Mouse (Mus musculus) kidney, adult 2 months (tissue): ENCODE results near the gene Ncmap. TPM values are rescaled to one million over a fixed set of nuclear protein-coding genes. Genes with fewer than 3 reads are reported as not detected.
A peak's percentile ranks its signal among the peaks of the same experiment; 100 is the strongest.

Source experiments
- DNase-seq: peaks from one replicate; pipeline ENCODE4 v3.0.0; 2021
- H3K27ac ChIP-seq: fragments of 200-500 bp; 2 replicates; pipeline ENCODE4 v1.5.1; 2012; ENCODE audit warnings: low read depth, low read length, control low read depth, inconsistent platforms; ENCODE audit not compliant: insufficient read depth
- H3K27me3 ChIP-seq: fragments of 200-500 bp; replicated peaks from 2 replicates; pipeline ENCODE4 v1.6.1; 2012; ENCODE audit warnings: mild to moderate bottlenecking, moderate library complexity, low read length, inconsistent platforms; ENCODE audit not compliant: control insufficient read depth, insufficient read depth
- H3K36me3 ChIP-seq: fragments of 200-500 bp; 2 replicates; pipeline ENCODE4 v1.6.1; 2012; ENCODE audit warnings: mild to moderate bottlenecking, moderate library complexity, low read length, inconsistent platforms; ENCODE audit not compliant: control insufficient read depth, insufficient read depth
- H3K4me1 ChIP-seq: fragments of 200-500 bp; 2 replicates; pipeline ENCODE4 v1.6.1; 2011; ENCODE audit warnings: low read length; ENCODE audit not compliant: control insufficient read depth, insufficient read depth
- H3K4me3 ChIP-seq: fragments of 200-500 bp; 2 replicates; pipeline ENCODE4 v1.5.1; 2011; ENCODE audit warnings: mild to moderate bottlenecking, low read depth, low read length, control low read depth; ENCODE audit not compliant: insufficient read depth
- CTCF ChIP-seq: fragments of 200-500 bp; conservative IDR thresholded peaks from 2 replicates; pipeline ENCODE4 v1.5.1; 2011; ENCODE audit warnings: low read depth, mild to moderate bottlenecking, control low read depth, low read length, moderate library complexity, mixed read lengths; ENCODE audit not compliant: insufficient read depth, insufficient read length
- POLR2A ChIP-seq: fragments of 200-500 bp; IDR thresholded peaks from one replicate; pipeline ENCODE4 v1.6.1; 2011; ENCODE audit warnings: low read depth, low read length, control low read depth
- WGBS: fragments of 180-500 bp; shearing (Covaris S2); methylation state at CpG from one replicate; pipeline ENCODE4 v1.1.7; 2018; 5-methylcytosine and 5-hydroxymethylcytosine counted together
- polyA plus RNA-seq: library from polyadenylated mRNA; depleted of rRNA; stranded (reverse); fragments of >200 nt; gene quantifications from 2 replicates; pipeline ENCODE4 v1.2.3, GENCODE M21; 2012

Gene Ncmap
- polyA plus RNA-seq, 1 experiment = 0.88 TPM

DNA sequence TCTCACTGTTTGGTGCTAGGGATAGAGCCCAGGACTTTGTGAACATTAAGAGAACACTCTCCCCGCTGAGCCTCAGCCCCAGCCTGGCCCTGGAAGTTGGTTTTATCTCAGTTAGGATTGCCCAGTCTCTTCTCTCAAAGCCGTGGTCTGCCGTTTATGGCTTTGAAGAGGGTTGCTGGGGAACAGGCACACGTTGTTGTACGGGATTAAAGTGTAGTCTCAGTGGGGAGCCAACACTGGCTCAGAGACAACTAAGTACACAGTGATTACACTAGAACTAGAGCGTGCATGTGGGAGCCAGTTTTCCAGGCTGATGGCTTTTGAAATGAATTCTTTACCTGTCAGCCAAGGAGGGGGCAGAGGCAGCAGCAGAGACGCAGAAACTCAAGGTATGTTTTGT is 3.9 kb upstream of the Ncmap start:
- Histone ChIP-seq H3K36me3 (no peaks in the 10 kb centered on the region), H3K4me3 (no peak overlapping the region), H3K27ac (no peak overlapping the region), H3K27me3 (no peaks in the 10 kb centered on the region; the same call in 1 of the 2 replicates), H3K4me1 (no peaks in the 10 kb centered on the region)
- WGBS = 45% methylated on average over 7 of the region's 7 CpGs
- no peak for DNase-seq
- no peak for TF ChIP-seq POLR2A
- TF ChIP-seq CTCF = no peak

DNA sequence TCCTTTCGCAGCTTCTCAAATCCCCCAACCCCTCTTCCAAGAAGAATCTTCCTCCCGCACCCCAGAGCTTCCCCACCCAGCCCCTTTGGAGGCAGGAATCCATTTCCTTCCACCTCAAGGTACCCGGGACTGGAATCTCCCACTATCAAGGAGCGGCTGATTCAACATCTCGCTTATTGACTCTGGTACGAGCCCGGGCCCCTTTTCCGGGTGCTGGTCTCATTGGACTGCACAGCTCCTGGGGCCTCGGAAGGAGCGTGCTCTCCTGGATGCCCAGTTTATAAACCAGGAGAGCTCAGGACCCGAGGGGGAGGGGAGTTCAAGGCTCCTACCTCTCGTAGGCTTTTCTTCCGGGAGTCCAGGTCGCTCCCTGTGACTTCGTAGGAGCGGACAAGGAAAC is 476 bp downstream of the Ncmap start:
- no peak for TF ChIP-seq CTCF
- no peak for TF ChIP-seq POLR2A
- Histone ChIP-seq H3K4me3 (peak overlapping the region; percentile 25), H3K27me3 (no peaks in the 10 kb centered on the region; the same call in 1 of the 2 replicates), H3K36me3 (no peaks in the 10 kb centered on the region), H3K27ac (no peak overlapping the region), H3K4me1 (no peaks in the 10 kb centered on the region)
- WGBS = 17% methylated on average over 16 of the region's 16 CpGs
- no peak for DNase-seq

DNA sequence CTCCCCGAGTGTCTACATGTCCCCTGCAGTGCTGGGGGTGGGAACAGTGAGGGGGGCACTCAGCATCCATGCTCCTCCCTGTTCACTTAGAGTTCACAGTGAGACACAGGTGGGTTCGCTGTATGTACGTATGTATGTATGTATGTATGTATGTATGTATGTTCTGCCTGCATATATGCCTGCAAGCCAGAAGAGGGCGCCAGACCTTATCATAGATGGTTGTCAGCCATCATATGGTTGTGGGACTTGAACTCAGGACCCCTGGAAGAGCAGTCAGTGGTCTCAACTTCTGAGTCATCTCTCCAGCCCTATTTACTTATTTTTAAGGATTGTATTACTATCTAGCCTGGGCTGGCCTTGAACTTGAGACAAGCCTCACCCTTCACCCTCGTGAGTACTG is 1.7 kb downstream of the Ncmap start:
- Histone ChIP-seq H3K4me3 (no peak overlapping the region), H3K27ac (no peak overlapping the region), H3K36me3 (no peaks in the 10 kb centered on the region), H3K4me1 (no peaks in the 10 kb centered on the region), H3K27me3 (no peaks in the 10 kb centered on the region; the same call in 1 of the 2 replicates)
- DNase-seq = no peak
- TF ChIP-seq CTCF (0 out of 2 replicates have a peak, but pooled peaks have one; percentile 9), POLR2A (no peak)
- WGBS = 95% methylated on average over 5 of the region's 5 CpGs

DNA sequence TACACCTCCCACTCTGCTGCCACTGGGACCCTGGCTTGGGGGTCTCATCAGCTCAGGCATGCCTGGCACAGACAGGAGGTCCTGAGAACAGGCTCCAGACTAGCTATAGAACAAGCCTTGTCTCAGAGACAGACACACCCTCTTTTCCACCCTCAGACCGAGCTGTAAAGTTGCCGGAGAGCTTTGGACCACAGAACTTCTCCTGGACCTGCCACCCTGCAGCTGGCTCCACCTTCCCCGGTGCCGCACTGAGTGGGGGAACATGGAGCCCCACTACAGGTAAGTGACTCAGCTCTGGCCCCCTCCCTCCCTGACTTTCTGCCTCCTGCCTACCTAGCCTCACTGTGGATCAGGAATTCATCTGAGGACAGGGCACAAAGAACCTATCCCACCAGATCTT is 2.7 kb downstream of the Ncmap start:
- 100% methylated on average over 4 of the region's 4 CpGs for WGBS
- H3K27me3 ChIP-seq = no peaks in the 10 kb centered on the region; the same call in 1 of the 2 replicates
- no peak for DNase-seq
- no peaks in the 10 kb centered on the region for H3K36me3 ChIP-seq
- H3K4me3 ChIP-seq = no peak overlapping the region
- no peak overlapping the region for H3K27ac ChIP-seq
- no peaks in the 10 kb centered on the region for H3K4me1 ChIP-seq
- TF ChIP-seq CTCF (no peak), POLR2A (no peak)

DNA sequence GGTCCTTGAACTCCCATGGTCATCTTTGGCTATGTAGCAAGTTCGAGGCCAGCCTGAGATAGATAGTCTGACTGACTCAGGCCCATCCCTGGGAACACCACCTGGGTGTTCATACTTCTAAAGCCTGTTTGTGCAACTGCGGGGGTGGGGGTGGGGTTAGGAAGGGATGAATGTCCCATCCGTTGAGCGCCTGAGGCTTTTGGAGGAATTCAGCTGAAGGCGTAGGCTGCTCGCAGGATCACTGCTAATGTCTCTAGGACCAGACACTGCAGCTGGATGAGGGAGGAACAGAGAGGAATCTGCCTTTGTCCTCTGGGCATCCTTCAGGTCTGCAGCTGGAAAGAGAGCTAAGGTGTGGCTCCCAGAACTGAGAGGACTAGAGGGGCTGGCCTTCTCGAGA is 3.4 kb downstream of the Ncmap start:
- TF ChIP-seq CTCF (no peak), POLR2A (no peak)
- H3K27me3 ChIP-seq = no peaks in the 10 kb centered on the region; the same call in 1 of the 2 replicates
- H3K27ac ChIP-seq = no peak overlapping the region
- H3K4me1 ChIP-seq = no peaks in the 10 kb centered on the region
- no peaks in the 10 kb centered on the region for H3K36me3 ChIP-seq
- WGBS = 90% methylated on average over 7 of the region's 7 CpGs
- H3K4me3 ChIP-seq = no peak overlapping the region
- DNase-seq = no peak

DNA sequence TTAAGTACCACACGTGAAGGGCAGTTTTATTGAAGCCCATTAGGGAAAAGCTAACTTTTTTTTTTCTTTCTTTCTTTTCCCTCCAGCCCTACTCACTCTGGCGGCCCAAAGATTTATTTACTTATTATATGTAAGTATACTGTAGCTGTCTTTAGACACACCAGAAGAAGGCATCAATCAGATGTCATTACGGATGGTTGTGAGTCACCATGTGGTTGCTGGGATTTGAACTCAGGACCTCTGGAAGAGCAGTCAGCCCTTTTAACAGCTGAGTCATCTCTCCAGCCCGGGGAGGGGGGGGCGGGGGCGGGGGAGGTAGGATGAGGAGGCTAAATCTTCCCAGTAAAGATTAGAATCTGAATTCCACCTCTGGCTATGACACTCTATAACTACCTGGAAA is 4.6 kb downstream of the Ncmap start:
- Histone ChIP-seq H3K36me3 (no peaks in the 10 kb centered on the region), H3K27ac (no peak overlapping the region), H3K4me3 (no peak overlapping the region), H3K27me3 (no peaks in the 10 kb centered on the region; the same call in 1 of the 2 replicates), H3K4me1 (no peaks in the 10 kb centered on the region)
- no peak for TF ChIP-seq POLR2A
- TF ChIP-seq CTCF = no peak
- no peak for DNase-seq
- 65% methylated on average over 6 of the region's 6 CpGs for whole genome bisulfite sequencing

DNA sequence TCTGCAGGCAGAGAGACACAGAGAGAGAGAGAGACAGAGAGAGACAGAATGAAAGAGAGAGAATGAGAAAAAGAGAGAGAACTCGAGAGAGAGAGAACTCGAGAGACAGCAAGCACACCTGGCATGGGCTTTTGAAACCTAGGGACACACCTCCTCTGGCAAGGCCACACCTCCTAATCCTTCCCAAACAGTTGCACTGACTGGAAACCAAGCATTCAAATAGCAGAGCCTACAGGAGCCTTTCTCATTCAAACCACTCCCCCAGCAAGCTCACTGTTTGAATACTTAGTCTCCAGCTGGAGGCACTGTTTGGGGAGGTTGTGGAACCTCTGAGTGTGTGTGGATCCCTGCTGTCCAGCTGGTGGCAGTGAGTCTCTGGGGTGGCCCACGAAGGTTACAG is 5.2 kb downstream of the Ncmap start:
- no peak overlapping the region for H3K27ac ChIP-seq
- H3K4me3 ChIP-seq = no peak overlapping the region
- no peaks in the 10 kb centered on the region for H3K4me1 ChIP-seq
- DNase-seq = no peak
- WGBS = 84% methylated on average over 3 of the region's 3 CpGs
- H3K36me3 ChIP-seq = no peaks in the 10 kb centered on the region
- no peaks in the 10 kb centered on the region for H3K27me3 ChIP-seq
- TF ChIP-seq POLR2A = no peak
- TF ChIP-seq CTCF = no peak
